Mouse (Mus musculus): ENCODE measurements around the gene Scaf8. TPM values are rescaled to one million over a fixed set of nuclear protein-coding genes. Genes with fewer than 3 reads are reported as not detected.
"Not testable (repeated sequence)": the region's sequence is repeated elsewhere in the genome, so short reads cannot be mapped to it uniquely, and the experiment has no call there.

Gene Scaf8
- polyA plus RNA-seq, 1 experiment = 55.0 TPM

GRCm38 (mm10) chr17:3151181-3151580 lies 36.4 kb downstream of the Scaf8 start:
- H3K27me3 ChIP-seq (ENCODE audit: control insufficient read depth, insufficient read depth, low read length, poor library complexity, severe bottlenecking) = no peaks in the 10 kb centered on the region
- H3K27ac ChIP-seq (ENCODE audit: insufficient read depth, low read length) = no peak overlapping the region; the same call in 1 of the 2 replicates
- H3K36me3 ChIP-seq (ENCODE audit: control insufficient read depth, insufficient read depth, low read length, poor library complexity, severe bottlenecking) = peaks cover 5% of the 10 kb centered on the region
- TF ChIP-seq CTCF (IDR thresholded peaks at IDR 0.05; ENCODE audit: low read depth, low read length) (no peak), EP300 (IDR thresholded peaks at IDR 0.05; ENCODE audit: insufficient read depth, low read depth, low read length) (no peak), POLR2A (IDR thresholded peaks at IDR 0.05; ENCODE audit: insufficient read depth, low read length) (no peak)
- H3K9ac ChIP-seq (ENCODE audit: low read depth, poor library complexity, severe bottlenecking) = no peak overlapping the region
- H3K4me1 ChIP-seq (ENCODE audit: control insufficient read depth, insufficient read depth, low read length) = no peaks in the 10 kb centered on the region
- H3K4me3 ChIP-seq (ENCODE audit: low read depth, low read length) = no peak overlapping the region
- no peaks in the 10 kb centered on the region for H3K9me3 ChIP-seq (replicated peaks; ENCODE audit: control insufficient read depth, insufficient read depth, low read length, poor library complexity, severe bottlenecking)

- not testable (repeated sequence) for H3K27me3 ChIP-seq (ENCODE audit: control insufficient read depth, insufficient read depth, low read length, poor library complexity, severe bottlenecking); H3K4me3 ChIP-seq (ENCODE audit: low read depth, low read length); H3K9ac ChIP-seq (ENCODE audit: low read depth, poor library complexity, severe bottlenecking); H3K9me3 ChIP-seq (replicated peaks; ENCODE audit: control insufficient read depth, insufficient read depth, low read length, poor library complexity, severe bottlenecking); H3K4me1 ChIP-seq (ENCODE audit: control insufficient read depth, insufficient read depth, low read length)
- Histone ChIP-seq H3K27ac (ENCODE audit: insufficient read depth, low read length) (0 out of 2 replicates have a peak overlapping the region, but pooled peaks have one; percentile 41), H3K36me3 (ENCODE audit: control insufficient read depth, insufficient read depth, low read length, poor library complexity, severe bottlenecking) (peaks cover 12% of the 10 kb centered on the region)
These were observed 41.4 kb downstream of the Scaf8 start for GRCm38 (mm10) chr17:3156176-3156575.

- H3K27ac ChIP-seq (ENCODE audit: insufficient read depth, low read length) = no peak overlapping the region
- no peaks in the 10 kb centered on the region for H3K27me3 ChIP-seq (ENCODE audit: control insufficient read depth, insufficient read depth, low read length, poor library complexity, severe bottlenecking)
- no peaks in the 10 kb centered on the region for H3K9me3 ChIP-seq (replicated peaks; ENCODE audit: control insufficient read depth, insufficient read depth, low read length, poor library complexity, severe bottlenecking)
- TF ChIP-seq EP300 (IDR thresholded peaks at IDR 0.05; ENCODE audit: insufficient read depth, low read depth, low read length) = no peak
- no peak for TF ChIP-seq POLR2A (IDR thresholded peaks at IDR 0.05; ENCODE audit: insufficient read depth, low read length)
- no peak for TF ChIP-seq CTCF (IDR thresholded peaks at IDR 0.05; ENCODE audit: low read depth, low read length)
- no peak overlapping the region for H3K9ac ChIP-seq (ENCODE audit: low read depth, poor library complexity, severe bottlenecking)
- H3K36me3 ChIP-seq (ENCODE audit: control insufficient read depth, insufficient read depth, low read length, poor library complexity, severe bottlenecking) = peaks cover 12% of the 10 kb centered on the region
- H3K4me1 ChIP-seq (ENCODE audit: control insufficient read depth, insufficient read depth, low read length) = no peaks in the 10 kb centered on the region
- H3K4me3 ChIP-seq (ENCODE audit: low read depth, low read length) = no peak overlapping the region
These were observed 42.2 kb downstream of the Scaf8 start for GRCm38 (mm10) chr17:3157016-3157415.

GRCm38 (mm10) chr17:3162905-3163304 lies 48.1 kb downstream of the Scaf8 start:
- TF ChIP-seq EP300 (IDR thresholded peaks at IDR 0.05; ENCODE audit: insufficient read depth, low read depth, low read length) = no peak
- H3K27ac ChIP-seq (ENCODE audit: insufficient read depth, low read length) = no peak overlapping the region
- H3K27me3 ChIP-seq (ENCODE audit: control insufficient read depth, insufficient read depth, low read length, poor library complexity, severe bottlenecking) = no peaks in the 10 kb centered on the region
- H3K9me3 ChIP-seq (replicated peaks; ENCODE audit: control insufficient read depth, insufficient read depth, low read length, poor library complexity, severe bottlenecking) = no peaks in the 10 kb centered on the region
- H3K36me3 ChIP-seq (ENCODE audit: control insufficient read depth, insufficient read depth, low read length, poor library complexity, severe bottlenecking) = peaks cover 23% of the 10 kb centered on the region
- H3K9ac ChIP-seq (ENCODE audit: low read depth, poor library complexity, severe bottlenecking) = no peak overlapping the region
- H3K4me1 ChIP-seq (ENCODE audit: control insufficient read depth, insufficient read depth, low read length) = no peaks in the 10 kb centered on the region
- no peak overlapping the region for H3K4me3 ChIP-seq (ENCODE audit: low read depth, low read length)

- not testable (repeated sequence) for H3K9ac ChIP-seq (ENCODE audit: low read depth, poor library complexity, severe bottlenecking); H3K4me1 ChIP-seq (ENCODE audit: control insufficient read depth, insufficient read depth, low read length); H3K9me3 ChIP-seq (replicated peaks; ENCODE audit: control insufficient read depth, insufficient read depth, low read length, poor library complexity, severe bottlenecking); H3K4me3 ChIP-seq (ENCODE audit: low read depth, low read length); H3K27ac ChIP-seq (ENCODE audit: insufficient read depth, low read length); H3K27me3 ChIP-seq (ENCODE audit: control insufficient read depth, insufficient read depth, low read length, poor library complexity, severe bottlenecking)
- H3K36me3 ChIP-seq (ENCODE audit: control insufficient read depth, insufficient read depth, low read length, poor library complexity, severe bottlenecking) = peaks cover 23% of the 10 kb centered on the region
These were observed 65.7 kb downstream of the Scaf8 start for GRCm38 (mm10) chr17:3180425-3180945.

- peaks cover 48% of the 10 kb centered on the region for H3K36me3 ChIP-seq (ENCODE audit: control insufficient read depth, insufficient read depth, low read length, poor library complexity, severe bottlenecking)
- H3K4me1 ChIP-seq (ENCODE audit: control insufficient read depth, insufficient read depth, low read length) = not testable (repeated sequence)
These were observed 80.7 kb downstream of the Scaf8 start for GRCm38 (mm10) chr17:3195483-3195882.

GRCm38 (mm10) chr17:3200328-3200727 lies 85.6 kb downstream of the Scaf8 start:
- no peak overlapping the region for H3K4me3 ChIP-seq (ENCODE audit: low read depth, low read length)
- H3K27me3 ChIP-seq (ENCODE audit: control insufficient read depth, insufficient read depth, low read length, poor library complexity, severe bottlenecking) = no peaks in the 10 kb centered on the region
- peaks cover 36% of the 10 kb centered on the region for H3K36me3 ChIP-seq (ENCODE audit: control insufficient read depth, insufficient read depth, low read length, poor library complexity, severe bottlenecking)
- H3K4me1 ChIP-seq (ENCODE audit: control insufficient read depth, insufficient read depth, low read length) = no peaks in the 10 kb centered on the region
- no peak overlapping the region for H3K9ac ChIP-seq (ENCODE audit: low read depth, poor library complexity, severe bottlenecking)
- no peak overlapping the region for H3K27ac ChIP-seq (ENCODE audit: insufficient read depth, low read length)
- H3K9me3 ChIP-seq (replicated peaks; ENCODE audit: control insufficient read depth, insufficient read depth, low read length, poor library complexity, severe bottlenecking) = no peaks in the 10 kb centered on the region
- TF ChIP-seq EP300 (IDR thresholded peaks at IDR 0.05; ENCODE audit: insufficient read depth, low read depth, low read length) (no peak), POLR2A (IDR thresholded peaks at IDR 0.05; ENCODE audit: insufficient read depth, low read length) (no peak), CTCF (IDR thresholded peaks at IDR 0.05; ENCODE audit: low read depth, low read length) (no peak)

More at GRCm38 (mm10) chr17:3195483-3195882, 80.7 kb downstream of the Scaf8 start:
- H3K27ac ChIP-seq (ENCODE audit: insufficient read depth, low read length); H3K4me3 ChIP-seq (ENCODE audit: low read depth, low read length); H3K9ac ChIP-seq (ENCODE audit: low read depth, poor library complexity, severe bottlenecking); H3K9me3 ChIP-seq (replicated peaks; ENCODE audit: control insufficient read depth, insufficient read depth, low read length, poor library complexity, severe bottlenecking); H3K27me3 ChIP-seq (ENCODE audit: control insufficient read depth, insufficient read depth, low read length, poor library complexity, severe bottlenecking): not testable (repeated sequence)

Data from ES-Bruce4 (cell line).